Mouse (Mus musculus): ENCODE data around the gene Akp3.
A peak's percentile ranks its signal among the peaks of the same experiment; 100 is the strongest.

Gene Akp3

DNA sequence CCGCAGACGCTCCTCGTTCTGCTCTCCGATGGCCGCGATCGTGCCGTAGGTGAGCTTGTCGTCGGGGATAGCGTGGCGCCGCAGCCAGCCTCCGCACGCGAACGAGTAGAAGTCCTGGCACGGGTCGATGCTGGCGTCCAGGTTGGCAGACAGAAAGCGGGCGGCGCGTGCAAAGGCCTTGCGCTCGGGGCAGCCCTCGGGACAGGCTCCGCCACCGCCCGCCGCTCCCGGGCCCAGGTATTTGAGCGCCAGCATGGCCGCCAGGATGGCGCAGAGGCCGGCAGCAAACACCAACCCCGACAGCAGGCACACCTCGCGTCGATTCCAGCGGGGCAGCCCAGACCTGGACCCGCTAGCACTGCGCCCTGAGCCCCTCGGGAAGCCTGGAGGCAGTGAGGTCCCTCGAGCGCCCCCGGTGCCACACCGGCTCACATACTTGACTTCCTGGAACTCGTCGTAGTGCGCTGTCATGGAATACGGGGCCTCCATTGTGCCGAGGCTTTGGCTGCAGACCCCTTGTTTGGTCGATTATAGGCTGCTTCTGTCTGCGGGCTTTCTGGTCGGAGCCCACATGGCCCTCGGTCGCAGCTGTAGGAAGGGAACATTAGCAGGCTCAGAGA, 29.8 kb downstream of the Akp3 start:
- no peak for DNase-seq (ENCODE audit: low spot score in 2 of 2)

DNA sequence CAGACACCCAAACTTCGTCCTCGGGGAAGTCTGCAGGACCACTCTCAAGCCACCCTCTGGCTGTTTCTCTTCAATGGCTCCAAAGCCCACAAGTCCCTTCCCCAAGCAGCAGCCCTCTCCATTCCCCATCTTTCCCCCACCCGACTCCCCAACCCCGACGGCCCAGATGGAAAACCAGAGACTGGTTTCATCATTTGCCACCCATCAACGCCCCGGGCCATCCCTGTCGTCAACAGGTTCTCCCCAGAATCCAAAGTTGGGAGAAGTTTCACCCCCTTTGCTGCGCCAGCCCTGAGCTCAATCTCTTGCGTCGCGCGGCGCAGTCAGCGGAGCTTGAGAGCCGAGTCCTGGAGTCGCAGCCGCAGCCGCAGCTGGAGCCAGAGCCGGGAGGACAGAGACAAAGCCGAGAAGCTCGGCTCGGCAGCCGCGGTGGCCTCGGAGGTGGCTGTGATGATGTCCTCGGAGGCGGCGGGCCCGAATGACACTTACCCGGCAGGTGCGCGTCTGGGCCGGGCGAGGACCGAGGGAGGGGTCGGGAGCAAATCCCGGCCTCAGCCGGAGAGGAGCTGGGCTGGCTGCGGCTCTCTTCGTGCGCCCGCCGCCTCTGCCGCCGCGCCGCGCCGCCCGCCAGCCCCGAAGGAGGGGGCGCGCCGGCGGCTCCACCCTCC, 30.9 kb downstream of the Akp3 start:
- no peak for DNase-seq (ENCODE audit: low spot score in 2 of 2)

DNA sequence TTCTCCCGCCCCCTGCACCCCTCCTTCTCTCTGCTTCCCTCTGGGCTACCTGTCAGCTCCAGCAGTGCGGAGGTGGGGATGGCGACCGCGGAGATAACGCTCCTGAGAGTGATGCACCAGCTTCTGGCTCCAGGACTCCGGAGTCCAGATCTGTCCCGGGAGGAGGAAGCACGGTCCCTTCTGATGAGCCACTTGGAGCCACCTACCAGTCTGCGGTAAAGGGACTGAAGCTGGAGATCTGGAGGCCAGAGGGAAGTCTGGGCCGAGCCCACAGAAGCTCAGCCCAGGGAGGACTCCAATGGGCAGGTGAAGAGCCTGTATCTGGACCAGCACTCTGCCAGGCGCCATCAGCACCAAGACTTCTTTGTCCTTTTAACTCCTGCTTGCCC, 31.4 kb downstream of the Akp3 start, which contains the start of gene Ecel1:
Gene Ecel1, minus strand, starts transcription at position 323 of the 389 bp plus-strand sequence.
- no peak for DNase-seq (ENCODE audit: low spot score in 2 of 2)

GRCm38 (mm10) chr1:87159396-87159795, 34.6 kb downstream of the Akp3 start:
- no peak for DNase-seq (ENCODE audit: low spot score in 2 of 2)

GRCm38 (mm10) chr1:87164164-87164795, 39.5 kb downstream of the Akp3 start:
- DNase-seq (ENCODE audit: low spot score in 2 of 2): no peak

DNA sequence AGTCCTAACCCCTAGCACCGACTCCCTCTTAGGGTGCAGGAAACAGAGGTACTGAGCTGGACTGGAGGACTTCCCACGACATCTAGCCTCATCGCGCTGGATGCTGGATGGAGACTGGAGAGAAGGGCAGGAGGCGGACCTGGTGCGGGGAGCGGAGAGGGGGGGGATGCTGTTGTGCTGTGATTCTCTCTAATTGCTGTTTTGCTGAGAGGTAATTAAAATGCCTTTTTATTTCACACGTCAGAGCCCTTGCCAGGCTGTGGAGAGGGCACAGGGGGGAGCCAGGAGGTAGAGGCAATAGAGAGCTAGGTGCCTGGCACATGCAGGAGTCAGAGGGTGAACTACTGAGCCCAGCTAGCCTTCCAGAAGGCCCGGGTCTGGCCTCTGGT, 40.0 kb downstream of the Akp3 start:
- no peak for DNase-seq (ENCODE audit: low spot score in 2 of 2)

- DNase-seq (ENCODE audit: low spot score in 2 of 2): no peak
Measured at GRCm38 (mm10) chr1:87170458-87170857, 45.7 kb downstream of the Akp3 start.

DNA sequence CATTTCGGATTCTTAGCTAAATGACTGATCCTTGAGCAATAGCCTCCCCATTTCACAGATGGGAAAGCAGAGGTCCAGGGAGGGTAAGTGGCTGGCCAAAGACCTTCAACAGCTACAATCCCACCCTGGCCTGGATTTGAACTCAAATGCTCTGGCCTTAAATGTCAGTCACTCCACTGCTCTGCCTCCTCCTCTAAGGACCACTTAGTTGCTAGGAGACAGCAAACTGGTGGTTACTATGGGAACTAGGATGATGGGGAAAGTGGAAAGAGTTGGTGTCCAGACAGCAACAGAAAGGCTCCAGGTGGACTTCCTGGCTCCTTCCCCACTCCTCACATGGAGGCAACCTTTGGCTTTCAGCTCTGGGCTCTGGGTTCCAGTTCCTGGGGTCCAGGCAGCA, 46.5 kb downstream of the Akp3 start:
- no peak for DNase-seq (ENCODE audit: low spot score in 2 of 2)

DNA sequence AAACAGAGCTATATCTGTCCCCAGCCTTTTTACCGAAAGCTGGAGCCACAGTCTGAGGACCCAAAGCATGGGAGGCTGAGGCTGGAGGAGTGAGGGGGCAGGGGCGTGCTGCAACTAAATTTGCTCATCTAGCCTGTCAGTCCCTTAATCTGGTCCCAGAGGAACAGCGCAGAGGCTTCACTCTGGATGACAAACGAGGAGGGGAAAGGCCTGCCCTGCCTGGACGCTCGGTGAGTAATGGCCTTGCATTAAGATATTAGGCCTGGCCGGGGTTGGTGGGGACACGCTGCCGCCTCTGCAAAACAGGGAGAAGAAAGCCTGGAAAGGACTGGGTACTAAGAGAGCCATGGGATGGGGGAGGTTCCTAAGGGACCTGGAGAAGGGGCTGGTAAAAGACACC, 47.5 kb downstream of the Akp3 start:
- no peak for DNase-seq (ENCODE audit: low spot score in 2 of 2)

- peak; percentile 52 for DNase-seq (ENCODE audit: low spot score in 2 of 2)
Measured at GRCm38 (mm10) chr1:87174006-87174955, 49.5 kb downstream of the Akp3 start.

GRCm38 (mm10) chr1:87175852-87176292, 51.1 kb downstream of the Akp3 start:
- DNase-seq (ENCODE audit: low spot score in 2 of 2): peak; percentile 52 to 60
